Mouse (Mus musculus): Measurements from ENCODE around the gene Gm14862. TPM values are rescaled to one million over a fixed set of nuclear protein-coding genes. Genes with fewer than 3 reads are reported as not detected.

Gene Gm14862
- polyA plus RNA-seq (2012; rRNA removed) = 0.34 TPM in 1 of 2 replicates, not detected in the other

DNA sequence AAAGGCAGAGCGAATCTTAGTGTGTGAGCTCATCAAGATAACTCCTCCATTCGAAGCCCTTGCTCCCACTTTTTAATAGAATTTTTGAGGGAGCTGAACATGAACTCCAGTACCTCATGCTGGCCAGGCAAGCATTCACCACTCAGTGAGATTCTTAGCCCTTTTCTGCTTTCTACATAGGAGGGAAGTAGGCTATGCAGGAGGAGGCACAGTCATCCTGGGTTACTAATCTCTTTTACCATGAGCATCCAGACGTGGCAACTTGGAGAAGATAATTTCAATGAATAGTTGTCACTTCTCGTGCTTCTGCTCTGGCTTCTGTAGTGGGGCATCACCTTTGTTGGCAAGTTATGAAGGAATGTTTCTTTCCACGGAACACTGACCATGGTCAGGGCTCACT is at the start of gene Gm14862:
Gm14862 (minus strand) TSS at position 134 of the 400 bp plus-strand sequence.

DNA sequence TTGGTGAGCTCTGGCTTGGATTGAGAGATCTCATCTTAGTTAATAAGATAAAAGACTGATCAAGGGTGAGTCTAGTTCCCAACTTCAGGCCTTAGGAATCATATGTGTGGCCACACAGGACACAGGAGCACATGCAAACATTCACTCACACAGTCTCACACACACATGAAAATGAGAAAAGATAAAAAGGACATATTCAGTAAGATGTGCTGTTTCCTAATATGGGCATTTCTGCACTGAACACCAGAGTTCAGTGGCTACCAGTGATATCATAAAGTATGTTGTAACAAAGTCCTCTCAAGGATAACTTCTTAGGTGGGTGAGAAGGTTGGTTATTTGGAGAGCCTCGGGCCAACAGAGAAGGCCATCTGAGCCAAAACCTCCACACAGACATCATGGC is 26.8 kb upstream of the Gm14862 start, which contains the start of gene H2al1m:
H2al1m (plus strand) TSS at position 301 of the 400 bp plus-strand sequence.

GRCm38 (mm10) chrX:9272460-9273361 is 16.0 kb upstream of the Gm14862 start, which contains the start of gene Xk:
Xk (plus strand) TSS chrX:9272756.

Other genes starting within 250 kb of the Gm14862 start
- not detected in 2 replicates for gene Fthl17e, start 223.4 kb downstream of the Gm14862 start, polyA plus RNA-seq (2012; rRNA removed)
- gene Fthl17f, start 193.9 kb downstream of the Gm14862 start, polyA plus RNA-seq (2012; rRNA removed) = not detected in 2 replicates
- gene 4930402K13Rik, start 152.3 kb downstream of the Gm14862 start, polyA plus RNA-seq (2012; rRNA removed) = not detected in 2 replicates
- 0.45 and 0.60 TPM in 2 replicates for gene Lancl3, start 57.0 kb downstream of the Gm14862 start, polyA plus RNA-seq (2012; rRNA removed)
- 2.0 and 3.9 TPM in 2 replicates for gene Xk, start 15.9 kb upstream of the Gm14862 start, polyA plus RNA-seq (2012; rRNA removed)
- 0.67 and 0.76 TPM in 2 replicates for gene H2al1m, start 26.9 kb upstream of the Gm14862 start, polyA plus RNA-seq (2012; rRNA removed)
- not detected in 2 replicates for gene H2al1k, start 93.7 kb upstream of the Gm14862 start, polyA plus RNA-seq (2012; rRNA removed)
- 0.34 and 0.55 TPM in 2 replicates for gene Cybb, start 230.9 kb upstream of the Gm14862 start, polyA plus RNA-seq (2012; rRNA removed)

Measured in central nervous system, embryonic 11.5 days (tissue).